Mouse (Mus musculus): ENCODE results near the gene Mrps33.

Mrps33 gene

DNA sequence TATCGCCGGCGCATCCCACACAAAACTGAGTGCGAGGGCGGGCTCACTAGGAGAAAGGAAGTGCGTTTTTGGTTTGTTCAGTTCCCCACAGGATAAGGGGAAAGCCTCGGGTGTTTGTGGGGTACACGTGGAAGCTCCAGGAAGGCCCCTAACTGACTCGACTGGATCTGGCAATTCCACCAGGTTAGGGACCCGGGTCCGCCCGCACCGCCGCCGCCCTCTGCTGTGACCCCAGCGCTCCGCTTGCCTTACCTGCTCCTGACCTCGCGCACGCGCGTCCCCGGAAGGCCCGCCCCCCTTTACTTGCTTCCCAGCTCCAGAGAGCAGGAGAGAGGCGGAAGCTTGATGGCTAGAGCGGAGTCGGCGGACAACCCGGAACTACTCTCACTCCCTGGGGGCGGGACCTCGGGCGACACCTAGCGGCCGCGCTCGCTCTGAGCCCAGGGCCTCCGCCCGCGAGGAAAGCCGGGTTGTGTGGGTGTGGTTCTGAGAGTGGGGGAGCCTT lies at the start of gene Mrps33:
TSS of gene Mrps33 (minus strand) at position 377 of the 505 bp plus-strand sequence.
- peak; percentile 96 for DNase-seq (ENCODE audit: low read depth)

DNA sequence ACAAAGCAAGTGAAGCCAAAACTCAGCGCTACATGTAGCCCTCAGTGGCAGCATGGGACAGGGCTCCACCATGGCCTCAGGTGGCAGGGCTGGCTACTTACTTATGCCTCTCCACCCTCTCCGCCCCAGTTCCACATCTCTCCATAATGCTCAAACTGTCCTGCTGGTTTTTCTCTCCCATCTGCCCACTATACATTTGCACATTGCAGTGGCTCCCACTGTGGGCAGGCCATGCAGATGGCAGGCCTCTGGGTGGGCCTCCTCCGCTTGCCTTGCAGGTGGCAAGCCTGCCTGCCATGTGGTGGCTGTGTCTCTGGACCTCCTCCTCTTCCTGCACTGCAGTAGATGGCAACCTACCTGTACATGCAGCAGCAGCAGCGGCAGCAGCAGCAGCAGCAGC lies 38.9 kb upstream of the Mrps33 start:
- DNase-seq (ENCODE audit: low read depth): no peak

DNA sequence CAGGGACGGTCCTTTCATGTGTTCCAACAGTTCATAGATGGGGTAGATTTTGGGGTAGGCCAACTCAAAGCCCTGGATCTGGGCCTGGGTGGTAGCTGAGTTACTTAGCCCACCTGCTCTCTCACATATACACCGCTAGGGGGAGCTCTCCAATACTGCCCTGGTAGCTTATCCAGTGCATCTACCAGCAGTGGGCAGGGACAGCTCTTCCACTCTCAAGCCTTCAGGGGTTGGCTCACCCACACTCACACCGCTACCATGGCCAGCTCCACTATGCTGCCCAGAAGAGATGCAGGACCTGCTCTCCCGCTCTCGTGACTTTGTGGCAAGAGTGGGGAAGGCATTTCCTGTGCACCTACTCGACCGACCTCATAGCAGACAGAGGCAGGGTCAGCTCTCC lies 38.0 kb upstream of the Mrps33 start:
- peak; percentile 21 for DNase-seq (ENCODE audit: low read depth)

DNA sequence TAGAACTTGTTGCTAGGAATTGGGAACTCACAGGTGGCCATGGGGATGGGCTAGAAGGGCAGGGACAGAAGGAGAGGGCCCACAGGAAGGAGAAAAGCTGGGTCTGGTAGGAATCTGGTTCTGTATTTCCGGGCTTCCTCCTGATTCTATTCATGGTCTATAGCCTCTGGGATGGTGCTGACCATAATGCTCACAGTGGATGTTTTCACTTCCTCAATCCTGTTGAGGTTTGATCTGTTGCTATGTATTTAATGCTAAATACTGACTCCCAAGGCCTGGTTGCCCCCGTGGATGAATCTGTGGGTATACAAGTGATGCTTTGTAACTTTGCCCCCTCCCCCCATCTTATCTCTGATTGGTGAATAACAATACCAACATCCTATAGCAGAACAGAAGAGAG lies 36.8 kb upstream of the Mrps33 start:
- no peak for DNase-seq (ENCODE audit: low read depth)

DNA sequence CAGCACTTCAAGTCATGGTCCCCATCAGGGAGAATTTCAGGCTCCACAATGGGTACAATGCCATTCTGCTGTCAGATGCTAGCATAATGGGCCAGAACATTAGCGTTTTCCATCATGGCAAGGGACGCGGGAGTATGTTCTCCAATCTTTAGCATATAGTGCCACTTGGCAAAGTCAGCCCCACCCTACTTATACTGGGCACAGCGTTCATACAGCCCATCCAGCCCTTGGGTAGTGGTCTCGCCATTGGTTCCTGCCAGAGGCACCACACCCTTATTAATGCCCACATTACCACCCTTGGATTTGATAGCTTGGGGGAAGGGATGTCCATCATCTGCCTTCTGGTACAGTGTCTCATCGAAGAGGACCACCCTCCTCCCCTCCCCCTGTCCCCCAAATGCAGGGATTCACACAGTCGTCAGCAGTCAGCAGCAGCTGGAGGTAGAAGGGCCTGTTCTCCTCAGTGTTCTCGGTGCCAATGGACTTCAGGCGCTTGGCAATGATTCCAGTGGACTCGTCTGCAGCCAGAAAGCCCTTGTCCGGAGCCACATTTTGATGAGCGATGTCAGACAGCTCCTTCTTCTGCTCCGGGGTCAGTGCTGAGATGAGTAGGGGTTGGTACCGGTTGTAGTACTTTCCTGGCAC lies 33.0 kb upstream of the Mrps33 start:
- DNase-seq (ENCODE audit: low read depth): no peak

DNA sequence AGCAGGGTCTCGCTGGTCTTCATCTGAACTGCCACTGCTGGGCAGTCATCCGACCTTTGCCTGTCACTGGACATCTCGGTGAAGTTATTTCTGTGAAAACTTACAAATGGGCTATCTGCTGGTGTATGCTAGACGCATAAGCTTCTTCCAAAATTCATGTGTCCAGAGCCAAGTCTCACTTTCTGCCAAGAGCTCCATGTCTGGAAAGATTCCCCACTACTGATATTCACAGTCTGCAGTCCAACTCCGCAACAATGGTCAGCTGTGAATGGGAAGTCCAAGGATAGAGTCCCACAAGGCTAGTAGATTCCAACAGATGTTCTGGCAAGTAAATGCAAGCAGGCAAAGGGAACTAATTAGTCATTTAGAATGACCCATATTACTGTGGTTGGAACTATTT lies 17.9 kb upstream of the Mrps33 start:
- no peak for DNase-seq (ENCODE audit: low read depth)

DNA sequence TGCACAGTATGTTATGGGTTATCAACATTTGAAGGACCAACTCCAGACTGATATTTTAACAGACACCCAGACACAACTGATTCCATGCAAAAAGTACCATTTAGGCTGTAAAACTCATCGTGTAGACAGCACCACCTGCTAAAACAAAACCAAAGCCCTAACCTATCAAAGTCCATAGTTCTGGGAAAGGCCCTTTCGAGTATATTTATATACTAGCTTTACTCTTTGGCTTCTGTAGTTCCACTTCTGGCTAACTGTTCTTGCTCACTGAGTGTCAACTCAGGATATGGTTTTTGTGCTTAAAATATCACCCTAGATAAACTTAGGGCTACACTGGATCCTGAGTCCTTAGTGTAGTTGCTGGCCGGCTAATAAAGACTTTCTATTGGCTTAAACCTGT lies 10.5 kb upstream of the Mrps33 start:
- DNase-seq (ENCODE audit: low read depth): no peak

DNA sequence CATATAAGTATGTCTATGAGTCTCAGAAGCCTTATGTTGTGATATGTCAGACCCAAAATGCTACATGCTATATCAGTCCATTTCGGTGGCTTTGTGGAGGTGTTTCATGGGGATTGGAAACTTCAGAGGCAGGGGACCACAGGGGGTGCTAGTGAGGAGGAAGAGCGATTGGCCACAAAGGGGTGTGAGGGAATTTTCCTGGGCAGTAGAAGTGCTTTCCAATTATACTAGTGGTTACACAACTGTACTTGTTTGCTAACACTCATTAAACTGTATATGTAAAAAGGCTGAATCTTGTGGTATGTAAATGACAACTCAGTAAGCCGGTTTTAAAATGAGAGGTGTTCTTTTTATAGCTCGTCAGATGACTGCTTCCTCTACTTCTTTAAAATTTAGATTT lies 8.1 kb upstream of the Mrps33 start:
- no peak for DNase-seq (ENCODE audit: low read depth)

DNA sequence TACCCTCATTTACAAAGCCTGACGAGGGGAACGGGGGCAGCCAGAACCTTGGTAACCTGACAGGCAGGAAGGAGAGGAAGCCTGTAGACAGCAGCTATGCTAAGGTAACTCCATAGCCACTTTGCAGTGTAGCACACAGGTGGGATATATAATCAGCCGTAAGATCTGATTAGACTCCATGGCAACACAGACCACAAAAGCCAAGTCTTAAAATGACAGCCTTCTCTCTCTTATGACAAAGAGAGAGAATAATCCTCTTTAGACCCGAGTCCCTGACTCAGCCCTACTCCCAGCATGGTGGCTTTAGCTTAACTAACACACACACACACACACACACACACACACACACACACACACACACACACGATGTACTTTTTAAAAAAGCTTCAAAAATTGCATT lies 2.3 kb downstream of the Mrps33 start:
- peak; percentile 6 for DNase-seq (ENCODE audit: low read depth)

DNA sequence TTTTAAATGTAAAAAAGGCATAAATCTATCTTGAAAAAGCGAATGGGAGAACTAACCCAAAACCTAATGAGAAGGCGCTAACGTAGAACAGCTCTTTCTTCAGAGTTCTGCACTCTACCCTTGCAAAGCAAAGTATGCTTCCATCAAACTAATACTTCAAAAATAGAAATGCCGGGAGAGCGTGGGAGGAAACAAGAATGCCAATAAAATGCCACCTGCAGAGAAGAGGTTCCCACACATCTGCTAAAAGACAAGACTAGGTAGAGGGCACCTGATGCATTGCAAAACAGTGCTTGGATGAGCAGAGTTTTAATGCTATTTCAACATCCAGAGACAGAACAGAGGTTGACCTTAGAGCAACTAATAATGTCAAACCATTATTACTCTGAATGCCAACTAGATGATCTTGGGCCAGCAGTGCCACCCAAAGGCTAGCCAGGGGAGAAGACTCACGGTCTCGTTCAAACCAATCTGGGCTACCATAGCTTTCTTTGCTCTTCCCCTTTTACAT lies 3.7 kb downstream of the Mrps33 start:
- no peak for DNase-seq (ENCODE audit: low read depth)

DNA sequence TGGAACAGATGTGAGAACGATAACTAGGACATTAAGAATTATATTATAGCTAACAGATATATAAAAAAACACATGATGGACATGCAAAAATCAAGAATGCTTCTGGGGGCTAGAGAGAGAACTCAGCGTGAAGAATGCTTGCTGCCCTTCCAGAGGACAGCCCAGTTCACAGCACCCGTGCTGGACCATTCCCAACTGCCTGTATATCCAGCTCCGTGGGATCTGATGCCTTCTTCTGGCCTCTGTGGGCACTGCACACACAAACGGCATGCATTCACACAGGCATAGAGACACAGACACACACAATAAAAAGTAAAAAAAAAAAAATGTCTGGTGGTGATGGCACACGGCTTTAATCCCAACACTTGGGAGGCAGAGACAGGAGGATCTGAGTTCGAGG lies 4.5 kb downstream of the Mrps33 start:
- no peak for DNase-seq (ENCODE audit: low read depth)

DNA sequence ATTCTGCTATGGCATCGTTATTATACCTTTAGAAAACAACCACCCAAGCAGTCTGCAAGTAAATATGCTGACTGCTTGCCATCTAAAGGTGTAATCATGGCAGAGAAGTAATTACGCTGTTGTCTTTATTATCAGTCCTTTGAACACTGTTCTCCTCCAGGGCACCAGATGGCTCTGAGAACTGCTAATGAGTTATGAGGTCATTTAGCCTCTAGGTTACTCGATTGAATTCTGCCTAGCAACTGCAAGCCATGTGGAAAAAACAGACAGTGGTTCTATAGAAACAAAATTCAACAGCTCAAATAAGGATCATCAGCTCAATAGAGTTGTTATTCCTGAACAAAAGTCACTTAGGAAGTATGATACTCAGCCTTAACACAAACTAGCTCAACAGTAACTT lies 4.9 kb downstream of the Mrps33 start:
- no peak for DNase-seq (ENCODE audit: low read depth)

DNA sequence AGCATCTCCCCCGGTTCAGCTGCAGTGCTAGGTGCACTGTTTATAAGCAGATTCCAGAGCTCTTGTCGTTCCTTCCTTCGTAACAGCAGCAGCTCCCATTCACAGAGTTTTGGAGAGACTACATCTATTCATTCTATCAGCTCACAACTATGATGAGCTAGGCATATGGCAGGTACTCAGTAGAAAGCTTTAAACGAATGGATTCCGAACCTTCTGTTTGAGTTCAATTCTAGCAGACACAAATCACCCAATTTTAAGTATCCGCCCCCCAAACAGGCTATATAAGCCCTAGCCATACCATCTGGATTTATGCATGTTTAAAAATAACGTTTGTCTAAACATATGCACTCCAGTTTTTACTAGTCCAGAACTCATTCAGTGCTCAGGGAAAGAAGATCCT lies 9.8 kb downstream of the Mrps33 start:
- no peak for DNase-seq (ENCODE audit: low read depth)

DNA sequence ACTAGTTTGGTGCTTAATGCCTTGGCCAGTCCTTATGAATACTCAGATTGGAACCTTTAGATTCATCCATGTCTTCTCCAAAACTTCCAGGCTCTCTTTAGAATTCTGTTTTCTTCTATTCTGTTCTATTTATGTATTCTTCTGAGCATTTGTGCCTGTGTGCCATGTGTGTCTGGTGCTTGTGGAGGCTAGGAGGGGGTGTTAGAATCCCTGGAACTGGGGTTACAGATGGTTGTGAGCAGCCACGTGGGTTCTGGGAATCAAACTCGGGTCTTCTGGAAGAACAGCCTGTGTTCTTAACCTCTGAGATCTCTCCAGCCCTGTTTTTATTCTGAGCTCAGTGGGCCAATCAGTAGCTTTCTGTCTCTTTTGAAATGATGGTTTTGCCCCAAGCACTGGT lies 13.7 kb downstream of the Mrps33 start:
- DNase-seq (ENCODE audit: low read depth): no peak

DNA sequence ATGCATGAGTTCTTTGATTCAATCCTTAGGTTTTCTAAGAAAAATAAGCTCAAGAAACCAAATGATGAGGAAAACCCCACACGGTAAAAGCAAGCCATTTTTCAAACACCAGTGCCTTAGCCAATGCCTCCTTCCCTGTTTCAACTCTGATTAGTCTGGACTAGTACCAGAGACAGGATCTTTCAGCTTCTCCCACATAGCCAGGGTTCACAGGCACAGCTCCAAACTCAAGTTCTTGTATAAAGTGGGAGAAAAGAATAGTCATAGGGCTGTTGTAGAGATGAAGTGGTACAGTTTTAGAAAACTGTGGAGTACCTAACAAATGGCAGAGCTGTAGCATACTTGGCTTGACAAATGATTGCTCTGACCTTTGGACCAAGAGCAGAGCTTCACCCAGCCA lies 14.6 kb downstream of the Mrps33 start:
- DNase-seq (ENCODE audit: low read depth): no peak

DNA sequence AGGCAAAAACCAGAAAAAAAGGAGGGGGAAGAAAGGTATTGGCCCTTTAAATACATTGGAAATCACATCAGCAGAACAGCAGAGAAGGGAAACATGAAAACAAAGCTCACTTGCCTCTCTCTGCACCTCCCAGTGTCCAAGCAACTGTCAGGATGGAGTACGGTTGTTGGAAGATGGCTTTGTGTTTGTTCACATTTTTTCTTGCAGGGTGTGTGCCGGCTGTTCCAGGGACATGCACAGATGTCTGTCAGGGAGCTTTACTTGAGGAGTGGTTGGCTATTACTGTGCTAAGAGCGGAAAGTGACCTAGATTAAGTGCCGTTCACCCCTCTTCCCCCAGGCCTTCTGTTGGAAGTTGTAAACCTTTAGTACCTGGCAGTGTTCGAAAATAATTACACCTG lies 19.0 kb downstream of the Mrps33 start:
- no peak for DNase-seq (ENCODE audit: low read depth)

DNA sequence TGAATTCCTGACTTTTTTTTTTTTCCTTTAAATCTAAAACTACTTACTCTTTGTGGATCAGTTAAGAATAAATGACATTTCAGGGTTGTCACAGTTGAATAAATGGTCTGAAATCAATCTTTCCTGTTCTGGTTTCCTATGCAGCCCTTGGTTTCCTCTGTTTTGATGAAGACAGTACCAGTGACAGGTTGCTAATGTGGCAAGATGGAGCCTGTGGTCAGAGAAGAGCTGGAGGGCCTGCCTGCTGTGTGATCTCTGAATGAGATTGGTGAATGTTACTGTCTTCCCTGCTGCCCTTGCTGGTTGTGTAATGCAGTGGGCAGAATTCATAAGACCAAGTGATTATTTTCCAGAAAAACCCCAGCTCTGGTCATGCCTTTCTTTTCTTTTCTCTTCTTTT lies 22.4 kb downstream of the Mrps33 start:
- no peak for DNase-seq (ENCODE audit: low read depth)

DNA sequence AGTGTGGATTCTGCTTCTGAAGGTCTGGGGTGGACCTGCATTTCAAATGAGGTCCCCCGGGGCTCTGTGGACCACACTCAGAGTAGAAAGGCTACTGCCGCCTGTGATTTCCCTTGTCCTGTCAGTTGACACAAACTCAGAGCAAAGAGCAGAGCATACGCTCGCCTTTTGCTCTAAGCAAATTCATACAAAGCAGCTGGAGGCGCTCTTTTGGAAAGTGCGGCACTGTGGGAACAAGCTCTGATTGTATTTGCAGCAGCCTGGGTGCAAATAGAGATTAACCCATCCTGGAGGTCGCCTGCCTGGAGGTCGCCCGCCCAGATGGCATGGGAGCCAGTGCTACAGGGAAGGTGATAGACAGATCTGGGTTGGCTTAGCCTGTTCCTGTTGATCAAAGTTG lies 23.0 kb downstream of the Mrps33 start:
- no peak for DNase-seq (ENCODE audit: low read depth)

DNA sequence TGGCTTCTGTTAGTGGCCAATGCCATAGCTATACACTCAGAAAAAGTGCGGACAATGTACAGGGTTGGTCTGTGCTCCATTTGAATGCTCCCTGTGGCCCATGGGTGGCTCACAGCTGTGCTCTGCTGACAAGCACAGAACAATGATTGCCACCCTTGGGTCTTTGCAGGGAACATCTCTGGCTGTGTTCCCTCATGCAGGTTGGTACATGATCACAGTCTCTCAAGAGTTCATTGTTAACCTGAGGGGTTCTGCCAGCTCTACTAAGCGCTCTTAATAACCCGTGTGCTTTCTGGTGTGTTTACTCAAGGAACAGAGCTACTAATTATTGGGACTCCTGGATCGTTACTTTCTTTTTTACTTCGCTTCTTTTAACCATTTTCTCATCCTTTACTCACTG lies 24.8 kb downstream of the Mrps33 start:
- no peak for DNase-seq (ENCODE audit: low read depth)

DNA sequence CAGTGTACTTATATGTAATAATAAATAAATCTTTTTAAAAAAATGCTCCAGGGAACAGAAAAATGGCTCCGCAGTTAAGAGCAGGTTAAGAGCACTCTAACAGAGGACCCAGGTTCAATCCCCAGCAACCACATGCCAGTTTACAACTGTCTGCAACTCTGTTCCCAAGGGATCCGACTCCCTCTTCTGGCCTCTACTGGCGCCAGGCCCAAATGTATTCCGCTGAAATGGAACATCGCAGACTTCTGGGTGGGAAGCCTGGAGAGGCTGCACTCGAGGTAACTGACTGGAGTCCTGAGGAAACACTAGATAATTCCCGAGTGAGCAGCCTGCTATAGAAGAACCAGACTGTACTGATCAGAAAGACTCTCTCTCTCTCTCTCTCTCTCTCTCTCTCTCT lies 27.3 kb downstream of the Mrps33 start:
- DNase-seq (ENCODE audit: low read depth): no peak

DNA sequence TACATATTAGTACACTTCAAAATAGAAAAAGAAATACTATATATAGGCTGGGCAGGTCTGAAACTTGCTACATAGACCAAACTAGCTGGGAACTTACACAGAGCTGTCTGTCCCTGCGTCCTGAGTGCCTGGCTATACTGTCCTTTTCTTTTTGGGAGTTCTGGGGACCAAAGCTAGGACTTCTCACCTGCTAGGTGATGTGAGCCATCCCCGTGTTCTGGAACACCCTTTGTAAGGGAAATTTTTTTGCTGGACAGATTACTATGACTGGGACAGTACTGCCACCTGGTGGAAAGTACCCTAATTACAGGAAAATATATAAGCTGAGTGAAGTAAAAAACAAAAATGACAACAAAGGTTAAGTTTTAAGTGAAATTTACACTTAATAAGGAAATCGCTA lies 28.2 kb downstream of the Mrps33 start:
- peak; percentile 77 for DNase-seq (ENCODE audit: low read depth)

DNA sequence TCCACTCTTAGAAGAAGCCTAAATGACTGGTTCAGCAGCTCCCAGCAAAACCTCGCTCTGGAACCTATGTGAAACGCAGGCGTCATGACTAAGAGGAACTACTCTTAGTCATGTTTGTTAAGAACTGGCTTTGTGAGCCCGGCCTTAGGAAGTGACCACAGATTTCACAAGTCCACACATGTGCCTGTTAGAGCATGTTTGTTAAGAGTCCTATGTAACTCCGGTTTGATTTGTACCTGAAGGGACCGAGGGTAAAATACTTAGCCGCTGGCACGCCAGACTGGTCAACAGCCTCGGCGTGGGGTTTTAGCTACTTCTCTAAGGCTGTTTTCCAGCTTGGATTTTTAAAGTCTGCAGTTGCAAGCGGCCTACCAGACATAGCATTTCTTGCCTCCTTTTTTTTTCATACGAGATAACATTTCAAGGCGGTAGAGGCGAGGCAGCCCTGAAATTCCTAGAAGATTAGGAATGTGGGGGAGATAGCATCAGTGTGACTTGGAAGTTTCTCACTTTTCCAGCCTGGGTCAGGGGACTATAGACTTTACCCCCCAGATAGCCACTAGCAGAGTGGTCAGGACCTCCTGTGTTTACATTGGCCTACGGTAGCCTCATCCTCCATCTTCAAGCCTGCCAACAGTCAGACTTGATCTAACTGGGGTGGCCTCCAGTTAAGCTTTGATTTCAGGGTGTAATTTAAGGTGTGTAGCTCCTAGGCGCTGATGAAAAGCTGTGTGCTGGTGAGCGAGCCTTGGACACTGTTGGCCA lies 28.8 kb downstream of the Mrps33 start:
- peak; percentile 26 for DNase-seq (ENCODE audit: low read depth)

DNA sequence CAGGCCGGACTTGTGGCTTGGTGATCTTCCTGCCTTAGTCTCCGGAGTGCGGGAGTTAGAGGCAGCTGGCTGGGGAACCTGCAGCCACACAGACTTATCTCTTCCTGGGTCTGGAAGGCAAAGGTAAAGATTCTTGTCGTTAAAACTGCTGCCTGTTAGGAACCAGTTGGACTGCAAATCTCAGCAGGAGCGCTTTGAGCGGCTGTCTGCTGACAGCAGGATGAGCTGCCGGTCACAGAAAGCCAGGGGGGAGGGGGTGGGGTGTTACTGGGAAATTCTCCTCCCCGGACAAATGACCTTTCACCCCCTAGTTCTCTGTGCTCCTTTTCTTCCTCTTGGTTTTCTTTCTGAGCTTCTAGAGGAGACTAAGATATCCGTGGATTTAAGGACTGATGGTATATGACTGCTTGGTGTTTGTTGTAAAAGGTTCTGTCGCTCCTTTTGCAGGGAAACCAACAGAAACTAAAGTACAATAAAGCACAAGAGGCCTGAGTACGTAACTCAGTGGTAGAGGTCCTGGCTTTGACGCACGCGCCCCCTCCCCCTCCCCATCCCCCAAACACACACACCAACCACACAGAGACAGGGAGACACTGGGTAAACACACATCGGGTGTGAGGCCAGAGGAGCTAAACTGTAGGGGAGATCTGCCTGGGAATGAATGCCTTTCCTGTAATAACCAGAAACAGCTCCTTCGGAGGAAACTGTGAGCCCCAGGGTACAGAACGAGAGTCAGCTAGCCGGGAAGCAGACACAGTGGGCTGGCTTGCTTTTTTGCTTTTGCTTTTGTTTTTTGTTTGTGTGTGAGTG lies 29.7 kb downstream of the Mrps33 start:
- peak; percentile 29 for DNase-seq (ENCODE audit: low read depth)

Data from induced T-regulatory cell, adult 2 months (primary cell).